ENCODE assay signal across 7 mouse cellular contexts in genomic region chr5:121836692-121837415, GRCm38 (mm10). TPM values are rescaled to one million over a fixed set of nuclear protein-coding genes. Genes with fewer than 3 reads are reported as not detected.
DNase-seq lines count a peak whose midpoint lies in the region; ATAC-seq and TF ChIP-seq lines count a peak whose summit lies in the region.

No protein-coding gene starts in this region.

- peak overlapping the region; percentile 82 for H3K9ac ChIP-seq in intestine, postnatal 0 days (ENCODE audit: low read depth, low read length)
- H3K9ac ChIP-seq in limb, embryonic 11.5 days (ENCODE audit: low read length): peak overlapping the region; percentile 64
- peak overlapping the region; percentile 76 for H3K9ac ChIP-seq in midbrain, embryonic 13.5 days (replicated peaks)

- H3K4me1 ChIP-seq in intestine, postnatal 0 days (replicated peaks; ENCODE audit: control insufficient read depth, insufficient read depth, low read length): peaks cover 6% of the 10 kb centered on the region
- H3K4me1 ChIP-seq in limb, embryonic 11.5 days (ENCODE audit: control insufficient read depth, insufficient read depth, low read length): peaks cover 32% of the 10 kb centered on the region
- peaks cover 50% of the 10 kb centered on the region for H3K4me1 ChIP-seq in midbrain, embryonic 13.5 days (replicated peaks)
- H3K4me1 ChIP-seq in small intestine, adult 2 months (ENCODE audit: control insufficient read depth, insufficient read depth, insufficient read length, low read length): peaks cover 30% of the 10 kb centered on the region

- peak overlapping the region; percentile 92 for H3K27ac ChIP-seq in intestine, postnatal 0 days (ENCODE audit: low read depth, low read length)
- peak overlapping the region; percentile 1; the same call in 1 of the 2 replicates for H3K27ac ChIP-seq in limb, embryonic 11.5 days (replicated peaks; ENCODE audit: low read depth, low read length)
- H3K27ac ChIP-seq in midbrain, embryonic 13.5 days: peak overlapping the region; percentile 53; the same call in 1 of the 2 replicates
- peak overlapping the region; percentile 90 for H3K27ac ChIP-seq in small intestine, adult 2 months (ENCODE audit: insufficient read depth, low read depth, low read length)

- WGBS in intestine, postnatal 0 days: under 1% methylated on average over 53 of the region's 77 CpGs
- WGBS in limb, embryonic 11.5 days: under 1% methylated on average over 71 of the region's 77 CpGs
- under 1% methylated on average over 67 of the region's 77 CpGs for WGBS in midbrain, embryonic 13.5 days
- under 1% methylated on average over 76 of the region's 77 CpGs for WGBS in small intestine, adult 2 months

- peak; percentile 94 for DNase-seq in adrenal gland, postnatal 10 days
- DNase-seq in embryo, embryonic 9.5 days (ENCODE audit: extremely low spot score): peak; percentile 91
- peak; percentile 80 to 92 for DNase-seq in gastrocnemius, postnatal 4 days (ENCODE audit: low spot score in 2 of 2)
- peak; percentile 90 for DNase-seq in limb, embryonic 11.5 days (ENCODE audit: low spot score)

- peak; percentile 40 for TF ChIP-seq CTCF in intestine, postnatal 0 days (IDR thresholded peaks at IDR 0.05; ENCODE audit: low read depth)
- no peak for TF ChIP-seq CTCF in small intestine, adult 2 months (IDR thresholded peaks at IDR 0.05; ENCODE audit: extremely low read depth, insufficient read length, insufficient replicate concordance, low read depth, low read length)

- no peaks in the 10 kb centered on the region for H3K36me3 ChIP-seq in intestine, postnatal 0 days (ENCODE audit: control insufficient read depth, insufficient read depth)
- no peaks in the 10 kb centered on the region for H3K36me3 ChIP-seq in limb, embryonic 11.5 days (ENCODE audit: control insufficient read depth, insufficient read depth, low read length)
- H3K36me3 ChIP-seq in midbrain, embryonic 13.5 days: no peaks in the 10 kb centered on the region
- H3K36me3 ChIP-seq in small intestine, adult 2 months (ENCODE audit: control insufficient read depth, insufficient read depth, low read length): no peaks in the 10 kb centered on the region; the same call in 1 of the 2 replicates

- peak overlapping the region; percentile 92 for H3K4me2 ChIP-seq in intestine, postnatal 0 days (replicated peaks; ENCODE audit: low read depth)
- H3K4me2 ChIP-seq in limb, embryonic 11.5 days (ENCODE audit: low read depth, severe bottlenecking): peak overlapping the region; percentile 97
- H3K4me2 ChIP-seq in midbrain, embryonic 13.5 days (replicated peaks): peak overlapping the region; percentile 86

- no peaks in the 10 kb centered on the region for H3K9me3 ChIP-seq in intestine, postnatal 0 days (ENCODE audit: control insufficient read depth)
- no peaks in the 10 kb centered on the region for H3K9me3 ChIP-seq in limb, embryonic 11.5 days (ENCODE audit: control insufficient read depth, low read length)
- no peaks in the 10 kb centered on the region for H3K9me3 ChIP-seq in midbrain, embryonic 13.5 days

- peak; percentile 83 for ATAC-seq in intestine, postnatal 0 days
- peak; percentile 63 for ATAC-seq in limb, embryonic 11.5 days (ENCODE audit: insufficient number of reproducible peaks, low FRiP score, low TSS enrichment, low read depth)
- peak; percentile 81 for ATAC-seq in midbrain, embryonic 13.5 days

- H3K27me3 ChIP-seq in intestine, postnatal 0 days (replicated peaks; ENCODE audit: control insufficient read depth, insufficient read depth, low read length): no peaks in the 10 kb centered on the region
- 0 out of 2 replicates have a peak, but pooled peaks cover 11% of the 10 kb centered on the region for H3K27me3 ChIP-seq in limb, embryonic 11.5 days (ENCODE audit: control insufficient read depth, insufficient read depth, low read length)
- peaks cover 62% of the 10 kb centered on the region for H3K27me3 ChIP-seq in midbrain, embryonic 13.5 days
- H3K27me3 ChIP-seq in small intestine, adult 2 months (ENCODE audit: control insufficient read depth, insufficient read depth, low read length): no peaks in the 10 kb centered on the region

- H3K4me3 ChIP-seq in intestine, postnatal 0 days (ENCODE audit: low read depth, low read length): peak overlapping the region; percentile 79
- peak overlapping the region; percentile 74 for H3K4me3 ChIP-seq in limb, embryonic 11.5 days (ENCODE audit: low read depth, low read length)
- peak overlapping the region; percentile 70 for H3K4me3 ChIP-seq in midbrain, embryonic 13.5 days (replicated peaks)
- peak overlapping the region; percentile 94 for H3K4me3 ChIP-seq in small intestine, adult 2 months (ENCODE audit: low read depth, low read length)

- TF ChIP-seq POLR2A in small intestine, adult 2 months (IDR thresholded peaks at IDR 0.05; ENCODE audit: low read depth, low read length): peak; percentile 81

RNA-seq across cellular contexts. Expression of gene Sh2b3, which starts 0.6 kb away (rescaled TPM):
- total RNA-seq in adrenal gland, postnatal 10 days (2021): 10 to 100 TPM; 37.0 to 41.7 TPM
- 10 to 100 TPM; 29.4 to 30.0 TPM for total RNA-seq in gastrocnemius, postnatal 4 days (2021)
- 11.8 and 12.2 TPM in 2 replicates for polyA plus RNA-seq in intestine, postnatal 0 days (2015; fragmentation: Nextera tagmentation; extraction: Ambion mirVana)
- polyA plus RNA-seq in limb, embryonic 11.5 days (2014; fragmentation: Nextera tagmentation; extraction: Ambion mirVana): 10.2 and 11.0 TPM in 2 replicates
- polyA plus RNA-seq in midbrain, embryonic 13.5 days (2015; fragmentation: Nextera tagmentation; extraction: Ambion mirVana): 5.3 and 6.0 TPM in 2 replicates
- 62.5 and 88.1 TPM in 2 replicates for polyA plus RNA-seq in small intestine, adult 2 months (2012; rRNA removed)

RNA-seq across cellular contexts. Expression of gene Pheta1, which starts 11.9 kb away (rescaled TPM):
- total RNA-seq in adrenal gland, postnatal 10 days (2021): 10 to 100 TPM; 10.1 to 10.6 TPM
- 1 to 10 TPM; 9.5 to 9.9 TPM for total RNA-seq in gastrocnemius, postnatal 4 days (2021)
- 65.0 and 66.5 TPM in 2 replicates for polyA plus RNA-seq in intestine, postnatal 0 days (2015; fragmentation: Nextera tagmentation; extraction: Ambion mirVana)
- polyA plus RNA-seq in limb, embryonic 11.5 days (2014; fragmentation: Nextera tagmentation; extraction: Ambion mirVana): 35.3 and 36.8 TPM in 2 replicates
- 52.3 and 56.8 TPM in 2 replicates for polyA plus RNA-seq in midbrain, embryonic 13.5 days (2015; fragmentation: Nextera tagmentation; extraction: Ambion mirVana)
- polyA plus RNA-seq in small intestine, adult 2 months (2012; rRNA removed): 98.0 and 283 TPM in 2 replicates

Comparison
In these comparisons a context has a peak if more than half of its experiments do, and no peak if none do; other contexts are left out.
1. Peak in every context shown above with its lines: DNase-seq, ATAC-seq, H3K4me3 ChIP-seq and H3K27ac ChIP-seq.
2. H3K27ac ChIP-seq: peak in every context shown above with its lines; median percentile 92 in intestine, postnatal 0 days; 90 in small intestine, adult 2 months; 53 in midbrain, embryonic 13.5 days; 1 in limb, embryonic 11.5 days.